Mouse (Mus musculus) common myeloid progenitor, adult 5-6 weeks (primary cell): ENCODE measurements around the gene Zcchc8. TPM values are rescaled to one million over a fixed set of nuclear protein-coding genes. Genes with fewer than 3 reads are reported as not detected.

Experiments used
- ATAC-seq: replicated peaks from 2 replicates; pipeline ENCODE4 v1.8.0; 2016; ENCODE audit warnings: low read depth, mild to moderate bottlenecking, moderate TSS enrichment, inconsistent platforms; ENCODE audit not compliant: poor library complexity, severe bottlenecking
- total RNA-seq: library from RNA; stranded (forward); fragments of 200-1000, 187-1606 nt; gene quantifications from 2 replicates; pipeline ENCODE4 v1.2.3, GENCODE M21; 2017

The Zcchc8 gene
- total RNA-seq, 1 experiment from 2014 or later: 79.9 TPM

DNA sequence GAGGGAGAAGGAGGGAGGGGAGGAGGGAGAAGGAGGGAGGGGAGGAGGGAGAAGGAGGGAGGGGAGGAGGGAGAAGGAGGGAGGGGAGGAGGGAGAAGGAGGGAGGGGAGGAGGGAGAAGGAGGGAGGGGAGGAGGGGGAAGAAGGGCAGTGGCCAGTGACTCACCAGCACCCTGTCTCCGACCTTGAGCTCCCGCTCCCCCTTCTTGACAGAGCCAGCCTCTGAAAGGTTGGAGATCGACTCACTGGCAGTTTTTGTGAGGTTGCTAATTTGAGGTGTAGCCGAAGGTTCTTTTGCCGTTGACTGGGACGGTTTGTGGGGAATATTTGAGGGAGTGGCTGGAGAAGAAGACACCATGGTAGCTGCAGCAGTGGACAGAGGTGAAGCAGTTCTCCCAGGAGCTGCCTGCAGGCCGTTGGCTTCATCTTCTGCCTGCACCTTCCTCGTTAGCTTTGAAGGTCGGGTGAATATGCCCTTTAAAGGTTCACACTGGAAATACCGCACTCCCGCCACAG, 67.6 kb downstream of the Zcchc8 start:
- no peak for ATAC-seq

DNA sequence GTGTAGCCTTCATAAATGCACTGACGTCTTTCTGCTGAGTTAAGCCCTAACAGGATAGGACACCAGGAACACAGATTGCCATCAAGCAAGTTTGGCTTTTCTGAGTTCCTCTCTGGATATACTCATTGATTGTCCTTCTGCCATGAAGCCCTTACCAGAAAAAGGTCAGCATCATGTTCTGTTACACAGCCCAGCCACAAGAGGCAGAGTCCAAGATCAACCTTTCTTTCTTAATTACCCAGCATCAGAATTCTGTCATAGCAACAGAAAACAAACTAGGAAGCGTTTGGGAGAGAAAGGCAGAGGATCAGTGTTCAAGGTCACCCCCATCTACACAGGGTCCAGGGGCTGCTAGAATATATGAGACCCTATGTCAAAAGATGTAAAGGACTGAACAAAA, 70.1 kb downstream of the Zcchc8 start:
- no peak for ATAC-seq

Other genes with a start within 250 kb of the Zcchc8 start
- gene Lrrc43, start 231.8 kb downstream of the Zcchc8 start, total RNA-seq: not detected in 2 replicates
- not detected in 2 replicates for gene Il31, start 231.6 kb downstream of the Zcchc8 start, total RNA-seq
- gene B3gnt4, start 210.6 kb downstream of the Zcchc8 start, total RNA-seq: 0.14 TPM in 1 of 2 replicates, not detected in the other
- 38.3 and 60.5 TPM in 2 replicates for gene Diablo, start 196.9 kb downstream of the Zcchc8 start, total RNA-seq
- not detected in 2 replicates for gene Gm49027, start 195.6 kb downstream of the Zcchc8 start, total RNA-seq
- 20.5 and 22.8 TPM in 2 replicates for gene Vps33a, start 148.1 kb downstream of the Zcchc8 start, total RNA-seq
- gene Clip1, start 36.5 kb downstream of the Zcchc8 start, total RNA-seq: 80.8 and 105 TPM in 2 replicates
- gene Rsrc2, start 28.3 kb upstream of the Zcchc8 start, total RNA-seq: 308 and 310 TPM in 2 replicates
- gene Kntc1, start 28.6 kb upstream of the Zcchc8 start, total RNA-seq: 44.2 and 59.1 TPM in 2 replicates
- 3.6 and 4.3 TPM in 2 replicates for gene Hcar2, start 144.4 kb upstream of the Zcchc8 start, total RNA-seq
- gene Hcar1, start 158.9 kb upstream of the Zcchc8 start, total RNA-seq: not detected in 2 replicates
- gene Denr, start 186.1 kb upstream of the Zcchc8 start, total RNA-seq: 83.5 and 117 TPM in 2 replicates
- gene Gm43518, start 206.3 kb upstream of the Zcchc8 start, total RNA-seq: 0.63 and 2.7 TPM in 2 replicates
- 1.4 and 3.6 TPM in 2 replicates for gene Ccdc62, start 209.6 kb upstream of the Zcchc8 start, total RNA-seq